Mouse (Mus musculus) Patski (cell line): ENCODE results near the gene Il11. TPM values are rescaled to one million over a fixed set of nuclear protein-coding genes. Genes with fewer than 3 reads are reported as not detected.

ENCODE experiments used
- ATAC-seq: fragments of 100-300 bp; one replicate; pipeline ENCODE4 v1.8.0; 2021
- CTCF ChIA-PET: fragments of 350-600 bp; sonication (Branson Sonifier 250); formaldehyde crosslinking; loops from one replicate; lab custom pipeline; 2022; ENCODE audit warnings: inconsistent platforms; lab: Charles Lee
- POLR2A ChIA-PET: fragments of 350-600 bp; sonication (Branson Sonifier 250); formaldehyde crosslinking; loops from one replicate; lab custom pipeline; 2022; ENCODE audit warnings: antibody characterized with exemption, inconsistent platforms; lab: Charles Lee
- DNase-seq: peaks from one replicate; pipeline ENCODE4 v3.0.0-alpha.2; 2011; ENCODE audit warnings: low read depth, low spot score
- H3K27me3 ChIP-seq: fragments of 371-371 bp; one replicate; pipeline ENCODE4 v1.5.1; 2021
- CTCF ChIP-seq: fragments of 100-300 bp; IDR thresholded peaks from one replicate; pipeline ENCODE4 v1.5.1; 2021
- in situ Hi-C: fragments of 300-500 bp; cut with MboI; formaldehyde crosslinking; loops from 3 replicates; pipeline ENCODE4 v1.11.1; 2018; ENCODE audit warnings: low pct_unique_long_range_greater_than_20kb, mixed read lengths
- polyA plus RNA-seq: library from polyadenylated mRNA; unstranded; gene quantifications from one replicate; pipeline ENCODE4 v1.2.3, GENCODE M21; 2021

Gene Il11
- polyA plus RNA-seq, 1 experiment from 2014 or later, result 2.4 TPM

- in situ Hi-C loops, result no loop called here
- ATAC-seq (no peak), DNase-seq (no peak)
- H3K27me3 ChIP-seq, result no peaks in the 10 kb centered on the region
- ChIA-PET CTCF (no interaction called here), POLR2A (interaction anchor here (1.5 kb wide), 1 partner anchor 10 kb away, joined by 3 read pairs; no protein-coding TSS in a partner anchor)
- TF ChIP-seq CTCF, result no peak
Measured at GRCm38 (mm10) chr7:4743354-4743753, 39.3 kb downstream of the Il11 start.

GRCm38 (mm10) chr7:4742482-4742819, 40.2 kb downstream of the Il11 start:
- ATAC-seq, result no peak
- in situ Hi-C loops, result no loop called here
- no peak for TF ChIP-seq CTCF
- ChIA-PET CTCF (no interaction called here), POLR2A (interaction anchor here (0.5 to 1.5 kb wide), 2 partner anchors 11 to 173 kb away, joined by 3 to 4 read pairs; no protein-coding TSS in a partner anchor)
- no peaks in the 10 kb centered on the region for H3K27me3 ChIP-seq
- DNase-seq, result no peak

GRCm38 (mm10) chr7:4741672-4742481, 40.8 kb downstream of the Il11 start:
- CTCF ChIA-PET, result no interaction called here
- ATAC-seq (no peak), DNase-seq (no peak)
- POLR2A ChIA-PET, result interaction anchor here (0.5 to 1.5 kb wide), 5 partner anchors 11 to 174 kb away, joined by 3 to 5 read pairs (median 4); partner anchors contain the start of genes Cox6b2, Rpl28 and Tmem238
- in situ Hi-C loops, result no loop called here
- no peak for TF ChIP-seq CTCF
- no peaks in the 10 kb centered on the region for H3K27me3 ChIP-seq

GRCm38 (mm10) chr7:4741151-4741550, 41.5 kb downstream of the Il11 start:
- ChIA-PET CTCF (no interaction called here), POLR2A (interaction anchor here (0.8 to 1.3 kb wide), 4 partner anchors 11 to 52 kb away, joined by 3 to 7 read pairs (median 4); partner anchors contain the start of genes Cox6b2, Rpl28 and Tmem238)
- DNase-seq (peak; percentile 22), ATAC-seq (no peak)
- H3K27me3 ChIP-seq, result no peaks in the 10 kb centered on the region
- in situ Hi-C loops, result no loop called here
- TF ChIP-seq CTCF, result no peak

- ChIA-PET POLR2A (interaction anchor here (1.3 kb wide), 1 partner anchor 52 kb away, joined by 3 read pairs; the partner anchor contains the start of gene Rpl28), CTCF (interaction anchor here (1.4 to 1.7 kb wide), 2 partner anchors 28 to 38 kb away, joined by 3 read pairs; no protein-coding TSS in a partner anchor)
- no peaks in the 10 kb centered on the region for H3K27me3 ChIP-seq
- TF ChIP-seq CTCF, result no peak
- in situ Hi-C loops, result no loop called here
- ATAC-seq (no peak), DNase-seq (no peak)
Measured at GRCm38 (mm10) chr7:4740309-4740727, 42.3 kb downstream of the Il11 start.

- no peaks in the 10 kb centered on the region for H3K27me3 ChIP-seq
- POLR2A ChIA-PET, result interaction anchor here (1.3 kb wide), 1 partner anchor 53 kb away, joined by 3 read pairs; the partner anchor contains the start of gene Rpl28
- no peak for TF ChIP-seq CTCF
- ATAC-seq, result peak; percentile 96
- in situ Hi-C loops, result loop anchor here (10.0 kb wide), 1 partner anchor 55 kb away; the partner anchor contains the start of gene Rpl28
- peak; percentile 100 for DNase-seq
- CTCF ChIA-PET, result interaction anchor here (1.4 to 1.7 kb wide), 3 partner anchors 27 to 49 kb away, joined by 3 to 4 read pairs (median 3); no protein-coding TSS in a partner anchor
Measured at GRCm38 (mm10) chr7:4739544-4740275, 42.9 kb downstream of the Il11 start, which contains the start of gene Kmt5c. Gene Kmt5c, plus strand, starts transcription at chr7:4740115.

- CTCF ChIA-PET, result interaction anchor here (0.7 to 1.7 kb wide), 4 partner anchors 12 to 50 kb away, joined by 3 to 4 read pairs (median 3); no protein-coding TSS in a partner anchor
- in situ Hi-C loops, result loop anchor here (10.0 kb wide), 1 partner anchor 56 kb away; the partner anchor contains the start of gene Rpl28
- no peak for TF ChIP-seq CTCF
- ATAC-seq (no peak), DNase-seq (no peak)
- no peaks in the 10 kb centered on the region for H3K27me3 ChIP-seq
- POLR2A ChIA-PET, result interaction anchor here (0.6 to 1.3 kb wide), 3 partner anchors 12 to 53 kb away, joined by 3 read pairs; partner anchors contain the start of gene Rpl28
Measured at GRCm38 (mm10) chr7:4739041-4739543, 43.6 kb downstream of the Il11 start.

- no peaks in the 10 kb centered on the region for H3K27me3 ChIP-seq
- DNase-seq (no peak), ATAC-seq (peak; percentile 60)
- in situ Hi-C loops, result loop anchor here (10.0 kb wide), 1 partner anchor 62 kb away; the partner anchor contains the start of gene Rpl28
- CTCF ChIA-PET, result interaction anchor here (0.7 kb wide), 1 partner anchor 9 kb away, joined by 3 read pairs; no protein-coding TSS in a partner anchor
- POLR2A ChIA-PET, result no interaction called here
- TF ChIP-seq CTCF, result no peak
Measured at GRCm38 (mm10) chr7:4732968-4733392, 49.7 kb downstream of the Il11 start.

GRCm38 (mm10) chr7:4731090-4731489, 51.6 kb downstream of the Il11 start:
- ATAC-seq, result no peak
- no peak for DNase-seq
- no peaks in the 10 kb centered on the region for H3K27me3 ChIP-seq
- in situ Hi-C loops, result loop anchor here (10.0 kb wide), 1 partner anchor 64 kb away; the partner anchor contains the start of gene Rpl28
- ChIA-PET CTCF (interaction anchor here (1.6 kb wide), 1 partner anchor 76 kb away, joined by 3 read pairs; no protein-coding TSS in a partner anchor), POLR2A (no interaction called here)
- TF ChIP-seq CTCF, result no peak
